Mouse (Mus musculus) lung, embryonic 16.5 days (tissue): Measurements from ENCODE around the gene Tspan17. TPM values are rescaled to one million over a fixed set of nuclear protein-coding genes. Genes with fewer than 3 reads are reported as not detected.
A peak's percentile ranks its signal among the peaks of the same experiment; 100 is the strongest.
"Not testable (repeated sequence)": the region's sequence is repeated elsewhere in the genome, so short reads cannot be mapped to it uniquely, and the experiment has no call there.

Experiments
- ATAC-seq: fragments of 200-750 bp; cut with Nextera tagmentation; 2 replicates; pipeline ENCODE4 v1.8.0; 2017; ENCODE audit warnings: low read depth, mild to moderate bottlenecking, moderate library complexity
- H3K27ac ChIP-seq: fragments of 300-500 bp; sonication (generic); 2 replicates; pipeline ENCODE4 v1.5.1; 2014; ENCODE audit warnings: mild to moderate bottlenecking, control low read depth, low read length
- H3K27me3 ChIP-seq: fragments of 300-500 bp; sonication (generic); 2 replicates; pipeline ENCODE4 v1.6.1; 2014; ENCODE audit warnings: low read depth, low read length, mixed read lengths; ENCODE audit not compliant: control insufficient read depth, insufficient read depth
- H3K36me3 ChIP-seq: fragments of 300-500 bp; sonication (generic); 2 replicates; pipeline ENCODE4 v1.6.1; 2014; ENCODE audit warnings: low read length; ENCODE audit not compliant: control insufficient read depth, insufficient read depth
- H3K4me1 ChIP-seq: fragments of 300-500 bp; sonication (generic); replicated peaks from 2 replicates; pipeline ENCODE4 v1.6.1; 2014; ENCODE audit warnings: low read length, mixed read lengths; ENCODE audit not compliant: control insufficient read depth, insufficient read depth
- H3K4me2 ChIP-seq: fragments of 300-500 bp; sonication (generic); 2 replicates; pipeline ENCODE4 v1.6.1; 2014; ENCODE audit warnings: low read depth, low read length, control low read depth
- H3K4me3 ChIP-seq: fragments of 300-500 bp; sonication (generic); 2 replicates; pipeline ENCODE4 v1.5.1; 2014; ENCODE audit warnings: mild to moderate bottlenecking, low read length, control low read depth
- H3K9ac ChIP-seq: fragments of 300-500 bp; sonication (generic); 2 replicates; pipeline ENCODE4 v1.6.1; 2014; ENCODE audit warnings: low read length, control low read depth
- H3K9me3 ChIP-seq: fragments of 300-500 bp; sonication (generic); 2 replicates; pipeline ENCODE4 v1.6.1; 2016; ENCODE audit warnings: low read length; ENCODE audit not compliant: control insufficient read depth
- WGBS: fragments of 180-500 bp; shearing (Covaris S2); extraction: QIAGEN DNeasy Blood & Tissue Kit; methylation state at CpG from one replicate; pipeline ENCODE4 v1.1.7; 2014; 5-methylcytosine and 5-hydroxymethylcytosine counted together
- polyA plus RNA-seq: library from polyadenylated mRNA; unstranded; fragments of >200 nt; fragmentation: Nextera tagmentation; extraction: Ambion mirVana; gene quantifications from 2 replicates; pipeline ENCODE4 v1.2.1, GENCODE M21; 2015

Gene Tspan17
- polyA plus RNA-seq, 1 experiment from 2014 or later = 21.0 TPM

GRCm38 (mm10) chr13:54787591-54787990 is 1.6 kb upstream of the Tspan17 start:
- not testable (repeated sequence) for ATAC-seq, H3K9me3 ChIP-seq, H3K36me3 ChIP-seq, H3K4me2 ChIP-seq, H3K27me3 ChIP-seq, H3K4me1 ChIP-seq, H3K9ac ChIP-seq, H3K4me3 ChIP-seq, H3K27ac ChIP-seq
- 29% methylated on average over 2 of the region's 2 CpGs for WGBS

GRCm38 (mm10) chr13:54789561-54790397 is 602 bp downstream of the Tspan17 start:
- no peaks in the 10 kb centered on the region for H3K9me3 ChIP-seq
- peaks cover 7% of the 10 kb centered on the region for H3K4me1 ChIP-seq
- H3K4me3 ChIP-seq = peak overlapping the region; percentile 62
- no peaks in the 10 kb centered on the region for H3K36me3 ChIP-seq
- WGBS = under 1% methylated on average over 38 of the region's 38 CpGs
- peak; percentile 45 for ATAC-seq
- H3K27me3 ChIP-seq = peaks cover 4% of the 10 kb centered on the region; the same call in 1 of the 2 replicates
- H3K27ac ChIP-seq = peak overlapping the region; percentile 15
- peak overlapping the region; percentile 99 for H3K4me2 ChIP-seq
- H3K9ac ChIP-seq = peak overlapping the region; percentile 53

- no peak overlapping the region for H3K4me3 ChIP-seq
- no peak overlapping the region for H3K4me2 ChIP-seq
- 20% methylated on average over 21 of the region's 21 CpGs for WGBS
- H3K36me3 ChIP-seq = no peaks in the 10 kb centered on the region
- H3K9ac ChIP-seq = no peak overlapping the region
- H3K4me1 ChIP-seq = peaks cover 7% of the 10 kb centered on the region
- H3K9me3 ChIP-seq = no peaks in the 10 kb centered on the region
- peaks cover 4% of the 10 kb centered on the region; the same call in 1 of the 2 replicates for H3K27me3 ChIP-seq
- ATAC-seq = no peak
- no peak overlapping the region for H3K27ac ChIP-seq
Measured at GRCm38 (mm10) chr13:54792259-54793230, 3.4 kb downstream of the Tspan17 start.

GRCm38 (mm10) chr13:54794002-54794577 is 4.9 kb downstream of the Tspan17 start:
- WGBS = 59% methylated on average over 16 of the region's 16 CpGs
- Histone ChIP-seq H3K27me3 (peaks cover 4% of the 10 kb centered on the region; the same call in 1 of the 2 replicates), H3K36me3 (no peaks in the 10 kb centered on the region), H3K4me2 (no peak overlapping the region), H3K4me1 (peaks cover 7% of the 10 kb centered on the region), H3K9ac (no peak overlapping the region), H3K9me3 (no peaks in the 10 kb centered on the region), H3K4me3 (no peak overlapping the region), H3K27ac (no peak overlapping the region)
- no peak for ATAC-seq

GRCm38 (mm10) chr13:54794843-54795242 is 5.7 kb downstream of the Tspan17 start:
- no peaks in the 10 kb centered on the region for H3K9me3 ChIP-seq
- H3K4me1 ChIP-seq = peaks cover 7% of the 10 kb centered on the region
- H3K36me3 ChIP-seq = no peaks in the 10 kb centered on the region
- peaks cover 4% of the 10 kb centered on the region; the same call in 1 of the 2 replicates for H3K27me3 ChIP-seq
- 23% methylated on average over 5 of the region's 5 CpGs for WGBS
- no peak overlapping the region for H3K27ac ChIP-seq
- no peak overlapping the region for H3K4me2 ChIP-seq
- no peak for ATAC-seq
- no peak overlapping the region for H3K4me3 ChIP-seq
- no peak overlapping the region for H3K9ac ChIP-seq

- H3K27ac ChIP-seq = no peak overlapping the region
Measured at GRCm38 (mm10) chr13:54797356-54797755, 8.2 kb downstream of the Tspan17 start.

GRCm38 (mm10) chr13:54797861-54798643 is 8.9 kb downstream of the Tspan17 start:
- H3K4me2 ChIP-seq = no peak overlapping the region
- no peak overlapping the region for H3K9ac ChIP-seq
- no peak overlapping the region for H3K4me3 ChIP-seq
- H3K36me3 ChIP-seq = no peaks in the 10 kb centered on the region
- no peak for ATAC-seq
- no peak overlapping the region for H3K27ac ChIP-seq
- no peaks in the 10 kb centered on the region for H3K4me1 ChIP-seq
- 62% methylated on average over 16 of the region's 16 CpGs for WGBS
- no peaks in the 10 kb centered on the region for H3K27me3 ChIP-seq
- no peaks in the 10 kb centered on the region for H3K9me3 ChIP-seq

More at GRCm38 (mm10) chr13:54797356-54797755, 8.2 kb downstream of the Tspan17 start:
- Histone ChIP-seq H3K4me2 (no peak overlapping the region), H3K9ac (no peak overlapping the region), H3K4me1 (no peaks in the 10 kb centered on the region), H3K9me3 (no peaks in the 10 kb centered on the region), H3K4me3 (no peak overlapping the region), H3K27me3 (no peaks in the 10 kb centered on the region), H3K36me3 (no peaks in the 10 kb centered on the region)
- 33% methylated on average over 4 of the region's 4 CpGs for WGBS
- no peak for ATAC-seq

- Histone ChIP-seq H3K4me3 (no peak overlapping the region), H3K27me3 (no peaks in the 10 kb centered on the region), H3K9ac (no peak overlapping the region), H3K36me3 (no peaks in the 10 kb centered on the region), H3K9me3 (no peaks in the 10 kb centered on the region), H3K27ac (no peak overlapping the region), H3K4me1 (no peaks in the 10 kb centered on the region), H3K4me2 (no peak overlapping the region)
- ATAC-seq = no peak
- WGBS = 57% methylated on average over 10 of the region's 10 CpGs
Measured at GRCm38 (mm10) chr13:54798740-54799139, 9.6 kb downstream of the Tspan17 start.
